Mouse (Mus musculus) brain, embryonic 14.5 days (tissue): ENCODE measurements around the gene Kdelr3.

Experiments used
- CTCF ChIP-seq: fragments of 200-500 bp; IDR thresholded peaks from 2 replicates; pipeline ENCODE4 v1.5.1; 2012; ENCODE audit warnings: inconsistent platforms, mild to moderate bottlenecking, moderate library complexity, borderline replicate concordance; ENCODE audit not compliant: insufficient read depth, insufficient read length; ENCODE audit errors: extremely low read depth
- POLR2A ChIP-seq: fragments of 200-500 bp; IDR thresholded peaks from 2 replicates; pipeline ENCODE4 v1.6.1; 2012; ENCODE audit warnings: mild to moderate bottlenecking, inconsistent platforms, borderline replicate concordance; ENCODE audit not compliant: poor library complexity, insufficient read depth, insufficient read length, severe bottlenecking; ENCODE audit errors: extremely low read depth

- TF ChIP-seq POLR2A = no peak
- TF ChIP-seq CTCF = no peak
Measured at GRCm38 (mm10) chr15:79576947-79577346, 60.7 kb downstream of the Kdelr3 start.
